Mouse (Mus musculus): ENCODE measurements around the gene Cd52. TPM values are rescaled to one million over a fixed set of nuclear protein-coding genes. Genes with fewer than 3 reads are reported as not detected.

Cd52 gene
- polyA plus RNA-seq, 1 experiment from 2014 or later = 18.9 TPM

DNA sequence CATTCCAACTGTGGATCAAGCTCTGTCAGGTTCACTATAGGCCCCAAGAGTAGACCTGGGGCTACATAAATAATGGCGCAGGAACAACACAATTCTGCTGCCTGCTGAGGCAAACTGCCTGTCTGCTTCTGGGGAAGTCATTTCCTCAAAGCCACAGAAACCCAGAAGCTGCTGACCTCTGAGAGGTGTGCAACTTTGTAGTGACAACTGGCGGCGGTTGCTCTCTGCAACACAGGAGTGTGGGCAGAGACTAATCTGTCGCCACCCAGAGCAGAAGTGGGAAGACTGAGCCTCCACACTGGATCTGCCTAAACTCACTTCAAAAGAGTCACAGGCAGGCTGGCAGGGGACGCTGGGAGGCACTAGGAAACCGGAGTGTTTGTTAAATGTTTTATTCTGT lies 34.6 kb upstream of the Cd52 start:
- ATAC-seq (replicated peaks; ENCODE audit: low FRiP score, low read depth) (no peak), DNase-seq (ENCODE audit: low spot score) (no peak)
- 27% methylated on average over 6 of the region's 6 CpGs for WGBS
- peaks cover 17% of the 10 kb centered on the region for H3K4me1 ChIP-seq (replicated peaks; ENCODE audit: insufficient read depth, low read length)
- 0 out of 2 replicates have a peak, but pooled peaks cover 9% of the 10 kb centered on the region for H3K36me3 ChIP-seq (ENCODE audit: insufficient read depth, low read length)
- H3K4me3 ChIP-seq (replicated peaks; ENCODE audit: low read depth, low read length) = peak overlapping the region; percentile 72; the same call in 1 of the 2 replicates
- peak overlapping the region; percentile 85 for H3K27ac ChIP-seq
- H3K4me2 ChIP-seq (ENCODE audit: low read length) = peak overlapping the region; percentile 79
- H3K27me3 ChIP-seq (ENCODE audit: insufficient read depth, low read length) = no peaks in the 10 kb centered on the region
- H3K9ac ChIP-seq (ENCODE audit: low read depth, low read length) = peak overlapping the region; percentile 79; the same call in 1 of the 2 replicates
- TF ChIP-seq CTCF (IDR thresholded peaks at IDR 0.05; ENCODE audit: low read depth) = no peak
- H3K9me3 ChIP-seq (replicated peaks; ENCODE audit: low read length) = no peaks in the 10 kb centered on the region

DNA sequence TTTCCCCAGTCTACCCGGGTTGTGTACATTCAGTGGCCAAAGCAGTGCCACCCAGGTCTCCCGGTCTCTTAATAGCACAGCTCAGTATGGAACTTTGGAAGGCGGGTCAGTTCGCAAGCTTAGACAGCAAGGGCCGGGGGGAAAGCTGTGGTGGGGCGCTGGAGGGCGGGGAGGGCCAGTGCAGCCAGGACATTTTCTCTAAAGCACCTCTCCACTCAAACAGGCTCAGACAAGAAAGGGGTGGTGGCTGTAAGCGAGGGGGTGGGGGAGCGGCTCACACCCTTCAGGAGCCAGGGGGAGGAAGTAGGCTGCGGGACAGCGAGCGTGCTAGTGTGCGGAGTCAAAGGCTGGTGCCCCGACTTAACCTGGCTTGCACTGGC lies 34.1 kb upstream of the Cd52 start:
- peak; percentile 9; the same call in 1 of the 2 replicates for TF ChIP-seq CTCF (IDR thresholded peaks at IDR 0.05; ENCODE audit: low read depth)
- Histone ChIP-seq H3K27me3 (ENCODE audit: insufficient read depth, low read length) (no peaks in the 10 kb centered on the region), H3K9ac (ENCODE audit: low read depth, low read length) (peak overlapping the region; percentile 79), H3K4me3 (replicated peaks; ENCODE audit: low read depth, low read length) (peak overlapping the region; percentile 72), H3K9me3 (replicated peaks; ENCODE audit: low read length) (no peaks in the 10 kb centered on the region), H3K36me3 (ENCODE audit: insufficient read depth, low read length) (0 out of 2 replicates have a peak, but pooled peaks cover 9% of the 10 kb centered on the region), H3K27ac (peak overlapping the region; percentile 85), H3K4me1 (replicated peaks; ENCODE audit: insufficient read depth, low read length) (peaks cover 21% of the 10 kb centered on the region), H3K4me2 (ENCODE audit: low read length) (peak overlapping the region; percentile 79)
- DNase-seq (ENCODE audit: low spot score) (no peak), ATAC-seq (replicated peaks; ENCODE audit: low FRiP score, low read depth) (peak; percentile 60)
- WGBS = 2% methylated on average over 14 of the region's 14 CpGs

DNA sequence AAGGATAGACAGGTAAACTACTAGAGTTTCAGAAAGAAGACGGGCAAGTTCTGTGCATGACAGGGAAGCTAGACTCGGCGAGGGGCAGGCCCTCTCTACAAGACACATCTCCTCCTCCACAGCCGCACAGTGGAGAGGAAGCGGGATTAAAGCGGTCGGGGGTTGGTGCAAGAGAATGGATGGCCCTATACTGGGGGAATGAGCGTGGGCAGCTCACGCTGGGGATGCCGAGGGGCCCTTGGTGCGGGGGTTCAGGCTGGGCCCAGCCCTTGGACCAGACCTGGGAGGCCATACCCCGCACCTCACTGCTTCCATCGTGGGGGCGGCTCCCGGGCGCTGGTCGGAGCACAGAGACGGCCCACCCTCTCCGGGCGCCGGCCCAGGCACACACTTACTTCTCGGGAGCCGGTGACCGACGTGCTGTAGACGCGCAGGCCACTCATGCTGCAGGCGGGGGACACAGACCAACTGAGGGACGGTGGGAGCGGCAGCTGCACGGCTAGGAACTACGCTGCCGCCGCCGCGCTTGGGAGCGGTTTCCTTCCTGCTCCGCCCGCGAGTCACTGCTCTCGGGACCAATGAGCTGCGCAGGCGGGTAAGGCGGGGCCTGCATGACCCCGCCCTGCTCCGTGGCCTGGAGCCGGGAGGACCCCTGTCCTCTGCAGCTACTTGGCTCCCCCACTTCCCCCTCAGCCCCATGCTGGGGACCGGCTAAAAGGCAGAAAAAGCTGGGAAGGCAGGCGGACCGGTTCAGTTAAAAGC lies 33.5 kb upstream of the Cd52 start, which contains the start of gene Sh3bgrl3:
Gene Sh3bgrl3, minus strand, starts transcription at position 569 of the 762 bp plus-strand sequence.
- Histone ChIP-seq H3K27me3 (ENCODE audit: insufficient read depth, low read length) (no peaks in the 10 kb centered on the region), H3K4me1 (replicated peaks; ENCODE audit: insufficient read depth, low read length) (peaks cover 21% of the 10 kb centered on the region), H3K4me2 (ENCODE audit: low read length) (peak within 1 kb of the TSS; percentile 79), H3K36me3 (ENCODE audit: insufficient read depth, low read length) (0 out of 2 replicates have a peak, but pooled peaks cover 9% of the 10 kb centered on the region), H3K4me3 (replicated peaks; ENCODE audit: low read depth, low read length) (peak within 1 kb of the TSS; percentile 72), H3K27ac (peak within 1 kb of the TSS; percentile 85), H3K9me3 (replicated peaks; ENCODE audit: low read length) (no peaks in the 10 kb centered on the region), H3K9ac (ENCODE audit: low read depth, low read length) (peak within 1 kb of the TSS; percentile 79)
- DNase-seq (ENCODE audit: low spot score) (peak; percentile 94), ATAC-seq (replicated peaks; ENCODE audit: low FRiP score, low read depth) (peak; percentile 92)
- WGBS = 1% methylated on average over 49 of the region's 50 CpGs
- no peak for TF ChIP-seq CTCF (IDR thresholded peaks at IDR 0.05; ENCODE audit: low read depth)

DNA sequence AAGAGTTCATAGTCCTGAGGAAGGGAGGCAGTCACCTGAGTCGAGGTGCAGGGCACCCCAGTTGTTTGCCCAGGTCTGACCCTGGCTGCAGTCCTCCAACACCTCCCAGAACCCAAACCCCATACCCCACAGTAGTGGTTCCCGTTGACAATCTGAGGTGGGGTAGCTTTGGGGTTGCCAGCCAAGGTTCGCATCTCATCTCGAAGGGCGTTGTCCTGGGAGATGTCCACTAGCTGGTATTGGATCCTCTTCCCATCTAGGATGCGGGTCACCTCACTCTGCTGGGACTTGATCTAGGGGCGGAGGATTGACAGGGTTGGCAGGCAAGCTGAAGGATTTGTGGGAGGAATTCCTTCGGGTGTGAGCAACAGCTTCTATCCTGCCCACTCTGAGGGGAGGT lies 32.9 kb upstream of the Cd52 start:
- H3K4me2 ChIP-seq (ENCODE audit: low read length) = peak overlapping the region; percentile 79
- H3K9me3 ChIP-seq (replicated peaks; ENCODE audit: low read length) = no peaks in the 10 kb centered on the region
- peak overlapping the region; percentile 72 for H3K4me3 ChIP-seq (replicated peaks; ENCODE audit: low read depth, low read length)
- no peak for DNase-seq (ENCODE audit: low spot score)
- H3K9ac ChIP-seq (ENCODE audit: low read depth, low read length) = peak overlapping the region; percentile 79
- 41% methylated on average over 8 of the region's 8 CpGs for WGBS
- 0 out of 2 replicates have a peak, but pooled peaks cover 9% of the 10 kb centered on the region for H3K36me3 ChIP-seq (ENCODE audit: insufficient read depth, low read length)
- TF ChIP-seq CTCF (IDR thresholded peaks at IDR 0.05; ENCODE audit: low read depth) = no peak
- peaks cover 21% of the 10 kb centered on the region for H3K4me1 ChIP-seq (replicated peaks; ENCODE audit: insufficient read depth, low read length)
- H3K27ac ChIP-seq = peak overlapping the region; percentile 85
- no peaks in the 10 kb centered on the region for H3K27me3 ChIP-seq (ENCODE audit: insufficient read depth, low read length)
- ATAC-seq (replicated peaks; ENCODE audit: low FRiP score, low read depth) = no peak

DNA sequence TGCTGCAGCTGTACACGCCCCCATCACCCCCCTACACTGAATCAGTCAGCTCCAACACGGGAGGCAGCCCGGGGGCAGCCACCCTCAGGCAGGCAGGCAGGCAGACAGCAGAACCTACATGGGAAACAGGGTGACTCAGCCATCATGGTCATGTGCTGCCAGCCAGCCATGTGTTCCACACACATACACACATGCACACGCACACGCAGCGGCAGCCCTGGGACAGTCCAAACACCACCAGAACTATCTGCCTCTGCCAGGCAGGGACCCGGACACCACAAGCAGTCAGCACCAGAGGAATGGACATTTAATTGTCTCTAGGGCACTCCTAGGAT lies 32.2 kb upstream of the Cd52 start:
- 0 out of 2 replicates have a peak overlapping the region, but pooled peaks have one; percentile 5 for H3K4me3 ChIP-seq (replicated peaks; ENCODE audit: low read depth, low read length)
- no peaks in the 10 kb centered on the region for H3K27me3 ChIP-seq (ENCODE audit: insufficient read depth, low read length)
- H3K9me3 ChIP-seq (replicated peaks; ENCODE audit: low read length) = no peaks in the 10 kb centered on the region
- peak overlapping the region; percentile 79; the same call in 1 of the 2 replicates for H3K4me2 ChIP-seq (ENCODE audit: low read length)
- 0 out of 2 replicates have a peak, but pooled peaks cover 9% of the 10 kb centered on the region for H3K36me3 ChIP-seq (ENCODE audit: insufficient read depth, low read length)
- H3K9ac ChIP-seq (ENCODE audit: low read depth, low read length) = peak overlapping the region; percentile 42; the same call in 1 of the 2 replicates
- no peak overlapping the region for H3K27ac ChIP-seq
- no peak for DNase-seq (ENCODE audit: low spot score)
- 85% methylated on average over 7 of the region's 7 CpGs for WGBS
- TF ChIP-seq CTCF (IDR thresholded peaks at IDR 0.05; ENCODE audit: low read depth) = no peak
- ATAC-seq (replicated peaks; ENCODE audit: low FRiP score, low read depth) = no peak
- H3K4me1 ChIP-seq (replicated peaks; ENCODE audit: insufficient read depth, low read length) = peaks cover 21% of the 10 kb centered on the region

DNA sequence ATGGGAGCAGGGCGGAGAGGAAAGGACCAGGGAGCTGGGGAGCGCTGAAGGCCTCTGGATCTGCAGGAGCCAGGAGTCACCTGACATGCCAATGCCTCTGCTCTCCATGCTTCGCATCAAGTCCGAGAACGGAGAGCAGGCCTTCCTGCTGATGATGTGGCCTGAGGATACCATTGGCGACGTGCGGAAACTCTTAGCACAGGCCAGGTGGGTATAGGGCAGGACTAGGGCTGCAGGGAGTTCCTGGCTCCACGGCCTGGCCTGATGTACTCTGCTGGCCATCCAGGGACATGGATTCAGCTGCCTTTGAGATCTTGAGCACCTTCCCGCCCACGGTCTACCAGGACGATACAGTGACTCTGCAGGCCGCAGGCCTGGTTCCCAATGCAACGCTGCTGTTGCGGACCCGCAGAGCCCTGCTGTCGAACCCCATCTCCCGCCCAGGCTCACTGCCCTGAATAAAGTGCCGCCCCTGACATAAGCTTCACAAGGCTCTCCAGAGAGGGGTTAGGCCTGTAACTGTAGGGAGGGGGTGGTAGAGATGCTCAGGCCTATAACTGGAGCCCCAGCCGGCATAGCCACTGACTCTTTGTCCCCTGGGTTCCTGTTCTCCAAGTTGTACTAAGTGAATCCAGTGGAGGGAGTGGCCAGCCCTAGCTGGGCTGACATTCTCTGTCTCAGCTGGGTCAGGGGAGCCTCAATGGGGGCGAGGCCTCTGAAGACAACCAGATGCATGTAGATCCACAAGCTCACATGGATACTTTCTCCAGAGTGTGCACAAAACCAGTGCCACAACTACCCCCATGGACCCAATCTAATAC lies 31.6 kb upstream of the Cd52 start:
- no peak for TF ChIP-seq CTCF (IDR thresholded peaks at IDR 0.05; ENCODE audit: low read depth)
- Histone ChIP-seq H3K4me2 (ENCODE audit: low read length) (no peak overlapping the region; the same call in 1 of the 2 replicates), H3K9me3 (replicated peaks; ENCODE audit: low read length) (no peaks in the 10 kb centered on the region), H3K36me3 (ENCODE audit: insufficient read depth, low read length) (0 out of 2 replicates have a peak, but pooled peaks cover 9% of the 10 kb centered on the region), H3K27me3 (ENCODE audit: insufficient read depth, low read length) (no peaks in the 10 kb centered on the region), H3K27ac (no peak overlapping the region), H3K9ac (ENCODE audit: low read depth, low read length) (peak overlapping the region; percentile 42; the same call in 1 of the 2 replicates), H3K4me1 (replicated peaks; ENCODE audit: insufficient read depth, low read length) (peaks cover 21% of the 10 kb centered on the region), H3K4me3 (replicated peaks; ENCODE audit: low read depth, low read length) (no peak overlapping the region)
- DNase-seq (ENCODE audit: low spot score) (no peak), ATAC-seq (replicated peaks; ENCODE audit: low FRiP score, low read depth) (no peak)
- WGBS = 85% methylated on average over 21 of the region's 21 CpGs

Measured in kidney, postnatal 0 days (tissue).